Mouse (Mus musculus) adrenal gland, adult 18-20 months (tissue): ENCODE results near the gene Tpp2. TPM values are rescaled to one million over a fixed set of nuclear protein-coding genes. Genes with fewer than 3 reads are reported as not detected.
"Not testable (repeated sequence)": the region's sequence is repeated elsewhere in the genome, so short reads cannot be mapped to it uniquely, and the experiment has no call there.

Experiments used
- DNase-seq, 2 experiments: peaks; one replicate each; pipeline ENCODE4 v3.0.0; 2021 to 2022; ENCODE audit warnings: low spot score in 2 of 2
- long read RNA-seq, 2 experiments: library from polyadenylated mRNA; stranded (forward); transcript quantifications; one replicate each; pipeline ENCODE4 v2.0.0; 2021
- total RNA-seq, 2 experiments: library from RNA; stranded (reverse); gene quantifications; 1 replicate in 1 of 2; 2 replicates in 1 of 2; pipeline ENCODE4 v1.2.3; 2021

The Tpp2 gene
- 10 to 100 TPM; 38.4 to 47.7 TPM for total RNA-seq
- long read RNA-seq, experiment 1, full-length matches to known transcripts: 33 of 40 reads
- long read RNA-seq, experiment 1, partial matches to known transcripts: 1 of 40 reads
- long read RNA-seq, experiment 1, other reads (novel, unspliced or antisense): 6 of 40 reads
- long read RNA-seq, experiment 2, full-length matches to known transcripts: 28 of 69 reads
- long read RNA-seq, experiment 2, partial matches to known transcripts: 35 of 69 reads
- long read RNA-seq, experiment 2, other reads (novel, unspliced or antisense): 6 of 69 reads

DNA sequence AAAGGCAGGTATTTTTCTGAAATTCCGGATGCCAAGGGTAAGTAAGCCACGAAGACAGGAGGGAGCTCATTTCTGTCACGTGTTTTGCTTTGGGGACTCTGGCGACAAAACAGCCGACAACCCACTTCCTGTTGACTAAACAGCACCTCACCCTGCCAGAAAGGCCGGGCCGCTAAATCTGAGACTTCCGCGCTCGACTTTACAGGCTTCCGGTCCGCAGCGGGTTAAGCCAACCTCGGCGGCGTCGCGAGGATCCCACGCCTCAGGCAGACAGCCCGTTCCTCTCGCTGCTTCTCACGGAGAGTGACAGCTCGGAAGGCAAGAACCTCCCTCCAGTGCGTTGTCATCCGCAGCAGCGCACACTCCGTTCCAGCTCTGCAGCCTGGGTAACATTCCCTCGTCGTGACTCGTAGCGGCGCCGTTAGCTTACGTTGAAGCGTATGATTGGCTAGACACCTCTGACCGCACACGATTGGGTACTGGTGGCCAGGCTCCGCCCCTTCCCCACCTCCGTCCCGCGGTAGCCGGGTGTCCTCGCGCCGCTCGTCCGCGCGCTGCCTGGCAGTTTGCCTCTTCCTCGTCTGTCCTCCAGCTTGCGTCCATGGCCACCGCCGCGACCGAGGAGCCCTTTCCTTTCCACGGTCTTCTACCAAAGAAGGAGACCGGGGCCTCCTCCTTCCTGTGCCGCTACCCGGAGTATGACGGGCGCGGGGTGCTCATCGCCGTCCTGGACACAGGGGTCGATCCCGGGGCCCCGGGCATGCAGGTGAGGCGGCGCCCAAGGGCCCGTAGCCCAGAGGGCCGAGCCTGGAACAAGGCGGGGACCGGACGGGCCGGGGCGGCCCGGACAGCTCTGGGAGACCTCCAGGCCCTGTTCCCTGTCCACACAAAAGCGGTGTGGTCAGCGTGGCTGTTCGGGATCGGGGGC, at the start of gene Tpp2:
Gene Tpp2 (plus strand): TSS at position 160 of the 928 bp plus-strand sequence.
- peak; percentile 92 to 93 for DNase-seq

DNA sequence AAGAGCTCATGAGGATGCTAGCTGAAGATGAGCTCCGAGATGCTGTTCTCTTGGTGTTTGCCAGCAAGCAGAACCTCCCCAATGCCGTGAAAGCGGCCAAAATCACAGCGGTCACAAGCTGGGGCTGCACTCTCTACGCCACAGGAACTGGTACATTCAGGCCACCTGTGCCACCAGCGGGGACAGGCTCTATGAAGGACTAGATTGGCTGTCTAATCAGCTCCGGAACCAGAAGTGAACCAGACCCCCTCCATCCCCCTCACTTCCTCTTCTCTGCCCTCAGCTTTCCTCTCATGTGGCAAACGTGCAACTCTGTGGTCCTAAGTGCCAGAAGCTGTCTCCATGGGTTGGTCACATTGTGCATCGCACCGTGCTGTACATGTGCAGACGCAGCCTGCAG, 45.1 kb upstream of the Tpp2 start:
- not testable (repeated sequence) for DNase-seq

DNA sequence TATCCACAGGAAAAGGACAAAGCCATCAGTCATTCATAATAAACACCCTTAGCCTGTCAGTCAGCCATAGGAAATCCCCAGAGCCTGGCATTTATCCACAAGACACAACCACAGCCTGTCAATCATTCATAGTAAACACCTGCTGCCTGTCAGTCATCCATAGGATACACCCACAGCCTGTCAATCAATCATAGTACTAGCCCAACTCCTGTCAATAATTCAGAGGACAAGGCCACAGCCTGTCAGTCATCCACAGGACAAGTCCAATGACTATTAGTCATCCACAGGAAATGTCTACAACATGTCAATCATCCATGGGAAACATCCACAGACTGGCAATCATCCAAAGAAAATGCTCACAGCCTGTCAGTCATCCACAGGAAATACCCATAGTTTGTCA, 37.7 kb upstream of the Tpp2 start:
- DNase-seq: no peak

DNA sequence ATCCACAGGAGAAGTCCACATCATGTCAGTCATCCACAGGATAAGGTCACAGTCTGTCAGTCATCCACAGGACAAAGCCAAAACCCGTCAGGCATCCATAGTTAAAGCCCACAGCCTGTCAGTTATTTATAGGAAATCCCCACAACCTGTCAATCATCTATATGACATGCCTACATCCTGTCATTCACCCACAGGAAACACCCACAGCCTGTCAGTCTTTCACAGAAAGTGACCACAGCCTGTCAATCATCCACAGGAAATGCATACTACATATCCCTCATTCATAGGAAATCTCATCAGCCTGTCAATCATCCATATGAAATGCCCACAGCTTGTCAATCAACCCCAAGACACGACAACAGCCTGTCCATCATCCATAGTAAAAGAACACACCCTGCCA, 36.3 kb upstream of the Tpp2 start:
- no peak for DNase-seq

DNA sequence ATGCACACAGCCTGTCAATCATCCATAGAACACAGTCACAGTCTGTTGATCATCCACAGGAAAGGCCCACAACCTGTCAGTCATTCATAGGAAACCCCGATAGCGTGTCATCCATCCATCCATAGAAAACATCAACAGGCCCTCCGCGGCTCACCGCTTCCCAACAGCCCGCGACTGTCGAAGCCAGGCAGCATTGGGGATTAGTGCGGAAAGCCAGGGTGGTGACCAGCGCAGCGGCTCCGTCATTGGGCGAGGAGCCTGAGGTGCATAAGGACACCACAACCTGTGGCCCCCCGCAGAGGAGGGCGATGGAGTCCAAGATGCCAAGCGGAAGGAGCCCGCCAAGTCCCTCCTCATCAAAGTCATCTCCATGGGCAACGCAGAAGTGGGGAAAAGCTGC, 35.5 kb upstream of the Tpp2 start:
- no peak for DNase-seq

DNA sequence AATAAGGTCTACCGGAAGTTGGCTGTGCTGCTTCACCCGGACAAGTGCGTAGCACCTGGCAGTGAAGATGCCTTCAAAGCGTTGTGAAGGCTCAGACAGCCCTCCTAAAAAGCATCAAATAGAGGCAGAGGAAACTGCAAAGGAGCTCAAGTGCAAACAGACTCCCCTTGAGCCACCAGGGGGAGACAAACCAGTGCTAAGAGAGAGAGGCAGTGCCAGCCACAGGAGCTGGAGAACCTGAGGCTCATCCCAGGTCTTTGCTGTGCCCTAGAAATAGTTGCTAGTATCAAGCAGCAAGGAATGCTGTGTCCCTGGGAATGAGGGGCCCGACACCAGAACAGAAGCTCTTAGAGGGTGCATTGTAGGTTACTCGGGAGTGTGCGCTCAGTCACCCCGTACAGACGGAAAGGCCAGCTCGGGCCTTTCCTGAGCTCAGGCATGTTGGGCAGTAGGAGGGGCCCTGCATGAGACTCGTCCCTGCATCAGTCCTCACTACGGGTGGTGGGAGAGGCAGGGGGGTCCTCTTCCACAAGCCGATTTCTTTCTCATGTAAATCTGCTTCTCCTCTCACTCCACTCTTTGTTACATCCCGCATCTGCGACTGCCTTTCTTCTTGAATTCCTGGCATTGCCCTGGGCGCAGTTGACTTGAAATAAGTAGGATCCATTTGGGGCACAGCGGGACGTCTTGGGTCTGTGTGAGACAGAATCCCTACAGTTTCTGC, 34.3 kb upstream of the Tpp2 start:
- peak; percentile 63 to 65 for DNase-seq

DNA sequence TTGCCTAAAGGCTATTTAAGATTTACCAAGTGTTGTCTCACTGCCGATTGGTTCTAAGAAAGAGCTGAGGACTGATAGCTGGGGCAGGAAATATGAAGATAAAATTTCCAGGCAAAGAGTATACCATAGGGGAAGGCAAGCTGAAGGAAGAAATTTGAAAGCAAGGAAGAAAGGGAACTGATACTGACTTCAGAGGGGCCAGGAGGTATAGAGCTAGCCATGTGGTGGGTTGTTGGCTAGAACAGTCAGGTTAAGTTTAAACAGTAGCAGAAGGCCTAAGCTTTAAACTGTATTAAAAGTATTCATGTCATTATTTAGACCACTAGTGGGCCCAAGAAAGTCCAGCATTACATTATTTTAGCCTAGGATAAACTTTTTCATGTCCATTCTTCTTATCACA, 31.0 kb upstream of the Tpp2 start:
- no peak for DNase-seq

DNA sequence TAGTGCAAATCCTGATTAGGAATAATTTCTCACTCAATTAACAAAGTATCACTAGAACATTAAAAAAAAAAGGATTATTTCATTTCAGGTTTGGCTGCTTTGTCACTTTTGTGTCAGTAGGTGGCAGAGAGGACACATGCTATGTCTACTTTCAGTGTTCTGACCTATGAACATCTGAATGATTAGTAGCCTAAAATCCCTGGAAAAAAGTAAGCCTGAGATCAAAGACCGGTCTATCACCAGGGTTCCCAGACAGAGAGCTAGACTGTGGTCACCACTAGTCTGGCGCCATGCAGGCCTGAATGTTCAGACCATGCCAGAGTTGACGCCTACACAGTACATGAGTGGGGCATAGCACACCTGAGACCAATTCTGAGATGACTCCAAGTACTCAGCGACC, 30.6 kb upstream of the Tpp2 start:
- no peak for DNase-seq

DNA sequence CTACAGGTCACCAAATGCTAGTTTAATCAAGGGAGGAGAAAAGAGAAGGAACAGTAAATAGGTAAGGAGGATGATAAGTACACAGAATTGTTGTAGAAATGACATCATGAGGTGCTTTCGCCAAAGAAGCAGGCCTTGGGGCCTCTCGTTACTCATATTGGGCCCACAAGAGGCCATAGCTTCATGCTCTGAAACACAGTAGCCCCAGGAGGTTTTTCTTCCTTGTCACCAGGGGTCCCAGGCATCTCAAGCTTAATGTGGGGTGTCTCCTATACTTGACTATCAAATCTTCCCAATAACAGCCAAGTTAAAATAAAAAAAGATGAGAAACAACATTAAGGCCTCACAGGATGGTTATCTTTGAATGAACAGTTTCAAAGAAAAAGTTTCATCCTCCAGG, 18.0 kb upstream of the Tpp2 start:
- no peak for DNase-seq

DNA sequence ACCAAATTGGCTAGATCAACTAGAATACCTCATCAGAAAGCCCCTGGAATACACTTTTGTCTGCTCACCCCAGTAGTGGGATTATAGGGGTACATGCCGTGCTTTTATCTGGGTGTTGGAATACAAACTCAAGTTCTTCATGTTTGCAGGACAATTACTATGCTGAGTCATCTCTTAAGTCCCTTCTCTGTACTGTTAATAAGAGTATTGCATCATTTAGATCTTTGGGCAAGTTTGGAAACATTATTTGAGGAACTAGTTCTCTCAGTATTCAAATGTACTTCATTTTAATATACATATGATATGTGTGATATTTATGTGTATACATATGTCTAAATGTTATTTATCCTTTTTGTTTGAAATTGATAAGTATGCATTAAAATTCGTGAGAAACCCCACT, 16.6 kb upstream of the Tpp2 start:
- DNase-seq: no peak

DNA sequence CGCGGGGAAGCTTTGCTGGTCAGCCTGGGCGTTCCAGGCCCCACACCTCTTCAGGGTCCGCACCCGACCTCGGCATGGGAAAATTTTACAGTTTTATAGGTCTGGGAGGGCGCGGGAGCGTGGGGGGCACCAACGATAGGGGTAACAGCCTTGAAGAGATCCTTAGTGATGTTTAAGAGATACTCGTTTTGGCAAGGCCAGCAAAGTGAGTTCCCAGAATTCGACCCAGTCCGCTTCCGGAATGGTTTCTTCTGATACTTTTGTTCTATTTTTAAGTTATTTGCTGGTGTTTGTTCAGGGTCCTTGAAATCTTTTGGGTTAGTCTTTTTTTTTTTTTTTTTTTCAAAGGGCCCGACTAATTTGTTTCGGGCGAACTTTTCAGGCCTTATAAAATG, 966 bp downstream of the Tpp2 start:
- DNase-seq: no peak

DNA sequence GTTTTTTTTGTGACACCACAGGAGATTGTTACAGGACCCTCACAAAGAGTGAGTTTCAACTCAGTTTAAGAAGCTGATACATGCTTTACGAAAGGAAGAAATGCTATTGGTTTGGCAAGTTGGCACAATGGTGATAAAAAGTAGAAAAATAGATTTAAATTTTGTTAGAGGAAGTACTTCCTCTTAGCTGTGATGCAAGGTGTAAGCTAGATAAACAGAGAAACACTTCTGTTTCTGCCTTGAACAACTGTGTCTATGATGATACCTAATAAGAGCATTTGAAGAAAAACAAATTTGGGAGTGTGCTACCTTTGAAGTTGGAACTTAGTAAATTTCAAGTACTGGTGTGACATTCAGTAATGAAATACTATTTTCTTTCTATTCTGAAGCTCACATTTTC, 5.9 kb downstream of the Tpp2 start:
- no peak for DNase-seq

DNA sequence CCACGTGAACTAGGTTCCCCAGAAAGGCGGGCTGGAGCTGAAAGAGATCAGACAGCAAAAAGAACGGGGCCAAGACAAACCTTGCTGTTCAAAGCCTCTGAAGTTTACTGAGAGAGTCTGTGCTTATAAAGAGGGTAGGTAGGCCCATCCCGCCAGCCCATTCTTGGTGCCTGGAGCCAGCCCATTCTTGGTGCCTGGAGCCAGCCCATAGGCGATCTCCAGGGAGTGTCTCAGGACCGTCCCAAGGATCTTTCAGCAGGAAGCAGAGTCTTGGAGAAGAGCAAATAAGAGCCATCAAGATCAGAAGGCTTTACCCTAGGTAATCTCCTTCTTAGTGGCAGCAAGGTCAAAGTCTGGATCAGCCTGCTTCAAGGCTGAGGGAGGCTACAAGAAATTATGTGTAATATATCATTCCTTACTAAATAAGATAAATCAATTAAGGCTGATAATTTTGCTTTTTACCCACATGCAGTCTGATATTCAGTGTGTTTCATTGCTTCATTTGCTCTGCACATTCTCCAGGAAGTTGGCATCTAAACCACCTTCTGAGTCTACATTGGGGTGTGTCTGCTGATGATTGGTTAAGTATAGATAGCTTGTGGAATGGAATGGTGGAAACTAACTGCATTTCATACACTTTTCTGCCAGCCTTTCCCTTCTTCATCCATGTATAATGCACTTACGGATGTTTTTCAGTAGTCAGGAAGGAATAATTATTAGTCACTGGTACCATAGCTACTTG, 8.2 kb downstream of the Tpp2 start:
- no peak for DNase-seq

DNA sequence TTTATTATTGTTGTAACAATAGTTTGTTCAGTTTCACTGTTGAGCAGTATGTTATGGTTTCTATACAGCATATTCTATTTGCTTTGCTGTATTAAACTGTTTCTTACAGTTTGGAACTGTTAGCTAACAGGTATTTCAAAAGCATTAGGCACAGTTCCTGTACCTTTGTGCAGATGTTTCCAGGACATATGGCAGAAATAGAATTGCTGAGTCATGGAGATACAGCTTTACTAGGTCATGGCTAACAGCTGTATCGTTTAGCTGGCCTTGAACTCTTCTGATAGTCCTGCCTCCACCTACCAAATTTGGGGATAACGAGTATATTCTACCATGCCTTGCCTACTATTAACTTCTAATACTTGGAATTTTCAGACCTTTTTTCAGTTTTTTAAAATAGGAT, 9.4 kb downstream of the Tpp2 start:
- DNase-seq: no peak

DNA sequence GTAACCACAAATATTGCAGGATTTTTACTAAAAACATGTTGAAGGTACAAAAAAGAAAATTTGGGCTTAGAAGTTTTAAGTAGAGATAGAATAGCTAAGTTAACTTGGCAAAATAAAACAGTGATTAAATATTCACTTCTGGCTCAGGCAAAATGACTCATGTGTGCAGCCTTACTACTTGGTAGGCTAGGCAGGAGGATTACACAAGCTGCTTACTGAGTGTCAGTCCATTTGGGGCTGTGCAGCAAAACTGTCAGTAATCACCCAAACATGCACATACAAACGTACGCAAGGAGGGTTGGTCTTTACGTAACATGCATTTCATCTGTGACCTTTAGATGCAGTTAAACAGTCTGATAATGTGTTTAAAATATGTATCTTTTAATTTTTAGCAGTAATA, 20.2 kb downstream of the Tpp2 start:
- DNase-seq: no peak

DNA sequence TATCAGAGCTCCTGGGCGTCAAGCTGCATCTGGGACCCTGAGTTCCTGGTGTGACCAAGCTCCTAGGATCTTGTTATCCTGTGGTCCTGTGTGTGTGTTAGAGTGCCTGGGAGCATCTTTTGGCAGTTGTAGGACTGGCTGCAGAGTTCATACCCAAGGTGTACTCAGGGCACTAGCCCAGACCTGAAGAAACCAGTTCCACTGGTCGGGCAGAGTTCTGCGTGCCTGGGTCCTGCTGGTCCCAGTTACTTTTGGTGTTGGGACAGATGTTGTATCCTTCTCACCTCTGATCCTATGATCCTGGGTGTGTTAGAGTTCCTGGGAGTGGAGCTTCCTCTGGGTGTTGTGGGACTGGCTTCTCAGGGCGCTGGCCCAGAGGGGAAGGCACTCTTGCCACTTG, 30.9 kb downstream of the Tpp2 start:
- DNase-seq: no peak

DNA sequence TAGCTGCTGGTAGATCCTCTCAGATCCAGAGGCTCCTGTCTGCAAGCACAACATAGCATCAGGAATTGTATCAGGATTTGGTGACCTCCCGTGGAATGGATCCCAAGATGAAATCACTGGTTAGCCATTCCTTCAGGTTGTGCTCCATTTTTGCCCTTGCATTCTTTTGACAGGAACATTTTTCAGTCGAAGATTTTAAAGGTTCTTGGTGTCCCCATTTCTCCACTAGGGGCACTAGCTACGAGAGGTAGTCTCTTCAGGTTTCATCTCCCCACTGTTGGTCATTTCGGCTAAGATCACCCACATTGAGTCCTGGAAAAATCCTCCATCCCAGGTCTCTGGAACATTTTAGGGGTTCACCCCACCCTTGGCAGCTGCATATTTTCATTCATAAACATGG, 33.3 kb downstream of the Tpp2 start:
- DNase-seq: no peak

DNA sequence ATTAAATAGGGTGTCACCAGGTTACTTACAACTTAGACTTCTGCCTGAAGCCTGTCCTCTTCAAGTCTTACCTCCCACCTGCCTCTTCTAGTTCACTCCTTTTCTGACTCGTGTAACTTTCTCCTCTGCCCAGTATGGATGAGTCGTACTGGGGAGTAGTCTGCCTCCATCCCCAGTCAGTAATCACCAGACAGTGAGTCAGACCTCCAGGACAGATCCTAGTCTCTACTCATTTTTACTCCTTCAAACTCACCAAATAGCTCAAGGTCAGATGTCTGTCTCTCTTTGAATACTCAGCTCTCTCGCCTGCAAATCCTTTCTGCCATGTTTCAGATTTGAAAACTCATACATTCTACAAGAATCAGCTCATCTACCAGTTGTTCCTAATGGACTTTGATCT, 35.9 kb downstream of the Tpp2 start:
- no peak for DNase-seq

DNA sequence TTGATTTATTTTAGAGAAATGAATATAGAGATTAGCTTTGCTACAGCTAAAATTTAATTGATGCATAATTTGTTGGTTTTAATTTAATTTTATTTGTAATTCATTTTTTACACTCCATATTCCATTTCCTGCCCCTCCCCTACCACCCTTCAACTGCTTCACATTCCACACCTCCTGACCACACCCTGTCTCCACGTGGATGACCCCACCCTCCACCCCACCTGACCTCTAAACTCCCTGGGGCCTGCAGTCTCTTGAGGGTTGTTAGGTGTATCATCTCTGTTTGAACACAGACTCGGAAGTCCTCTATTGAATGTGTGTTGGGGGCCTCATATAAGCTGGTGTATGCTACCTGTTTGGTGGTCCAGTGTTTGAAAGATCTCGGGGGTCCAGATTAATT, 37.6 kb downstream of the Tpp2 start:
- no peak for DNase-seq

DNA sequence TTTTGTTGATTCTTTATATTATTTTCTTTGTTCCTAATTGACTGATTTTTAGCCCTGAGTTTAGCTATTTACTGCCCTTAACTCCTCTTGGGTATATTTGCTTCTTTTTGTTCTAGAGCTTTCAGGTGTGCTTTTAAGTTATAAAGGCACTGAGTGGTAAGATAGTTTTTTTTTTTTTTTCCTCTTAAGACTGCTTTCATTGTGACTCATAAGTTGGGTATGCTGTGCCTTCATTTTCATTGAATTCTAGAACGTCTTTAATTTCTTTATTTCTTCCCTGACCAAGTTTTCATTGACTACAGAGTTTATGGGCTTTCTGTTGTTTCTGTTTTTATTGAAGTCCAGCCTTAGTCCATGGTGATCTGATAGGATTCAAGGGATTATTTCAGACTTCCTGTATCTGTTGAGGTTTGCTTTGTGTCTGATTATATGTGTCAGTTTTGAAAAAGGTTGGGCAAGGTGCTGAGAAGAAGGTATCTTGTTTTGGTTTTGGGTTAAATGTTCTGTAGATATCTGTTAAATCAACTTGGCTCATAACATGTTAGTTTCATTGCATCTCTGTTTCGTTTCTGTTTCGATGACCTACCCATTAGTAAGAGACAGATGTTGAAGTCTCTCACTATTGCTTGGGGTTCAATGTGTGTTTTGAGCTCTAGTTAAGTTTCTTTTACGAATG, 63.6 kb downstream of the Tpp2 start:
- DNase-seq: no peak

DNA sequence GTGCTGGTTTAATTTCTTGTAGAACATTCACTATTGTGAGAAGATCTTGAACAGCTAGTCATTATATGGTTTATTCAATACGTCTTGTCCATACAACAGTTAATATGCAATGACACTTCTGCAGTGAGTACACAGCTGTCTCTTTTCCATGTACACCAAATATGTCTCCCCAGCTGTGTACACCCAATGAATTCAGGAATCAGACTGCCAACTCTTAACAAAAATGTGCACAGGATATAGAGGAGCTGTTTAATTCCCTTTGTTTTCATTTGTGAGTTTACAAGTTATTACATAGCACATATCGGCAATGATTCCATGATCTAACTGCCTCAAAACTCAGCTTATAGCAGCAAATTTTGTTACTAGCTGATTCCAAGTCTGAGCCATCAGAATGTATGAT, 71.1 kb downstream of the Tpp2 start:
- DNase-seq: no peak
